ENCODE assay signal across 8 mouse cellular contexts in genomic region chr15:99030585-99031387, GRCm38 (mm10). TPM values are rescaled to one million over a fixed set of nuclear protein-coding genes. Genes with fewer than 3 reads are reported as not detected.
DNase-seq lines count a peak whose midpoint lies in the region; ATAC-seq and TF ChIP-seq lines count a peak whose summit lies in the region.

No protein-coding gene starts in this region.

- peaks cover 19% of the 10 kb centered on the region for H3K4me1 ChIP-seq in forebrain, embryonic 14.5 days (ENCODE audit: control insufficient read depth, insufficient read depth, low read length)
- H3K4me1 ChIP-seq in kidney, adult 2 months (ENCODE audit: control insufficient read depth, insufficient read depth, low read length) = peaks cover 29% of the 10 kb centered on the region; the same call in 1 of the 2 replicates
- H3K4me1 ChIP-seq in lung, embryonic 16.5 days (replicated peaks; ENCODE audit: control insufficient read depth, insufficient read depth, low read length) = peaks cover 30% of the 10 kb centered on the region
- peaks cover 17% of the 10 kb centered on the region for H3K4me1 ChIP-seq in olfactory bulb, adult 2 months (ENCODE audit: control insufficient read depth, insufficient read depth, low read length)

- WGBS in forebrain, embryonic 14.5 days = 18% methylated on average over 26 of the region's 26 CpGs
- 5% methylated on average over 26 of the region's 26 CpGs for WGBS in kidney, adult 2 months
- WGBS in lung, embryonic 16.5 days = 5% methylated on average over 26 of the region's 26 CpGs
- 19% methylated on average over 26 of the region's 26 CpGs for WGBS in olfactory bulb, adult 2 months

- no peak overlapping the region for H3K27ac ChIP-seq in forebrain, embryonic 14.5 days (ENCODE audit: low read depth, low read length)
- peak overlapping the region; percentile 81 for H3K27ac ChIP-seq in kidney, adult 2 months (ENCODE audit: insufficient read depth, low read depth, low read length)
- H3K27ac ChIP-seq in lung, embryonic 16.5 days (ENCODE audit: low read length) = peak overlapping the region; percentile 96
- H3K27ac ChIP-seq in olfactory bulb, adult 2 months (ENCODE audit: insufficient read depth, low read depth, low read length) = no peak overlapping the region

- DNase-seq in A20 (ENCODE audit: low read depth, low spot score) = peak; percentile 82
- peak; percentile 85 to 91 for DNase-seq in adrenal gland, adult (ENCODE audit: inconsistent age in 2 of 2, low spot score in 1 of 2)
- DNase-seq in forebrain, embryonic 14.5 days (ENCODE audit: low spot score) = no peak
- peak; percentile 79 for DNase-seq in kidney, adult 2 months
- DNase-seq in right cerebral cortex, postnatal 25 days = no peak
- no peak for DNase-seq in left cerebral cortex, postnatal 4 days

- TF ChIP-seq CTCF in kidney, adult 2 months (conservative IDR thresholded peaks at IDR 0.05; ENCODE audit: insufficient read depth, insufficient read length, low read depth, low read length) = no peak
- no peak for TF ChIP-seq CTCF in olfactory bulb, adult 2 months (IDR thresholded peaks at IDR 0.05; ENCODE audit: insufficient read depth, low read depth, low read length)

- H3K4me2 ChIP-seq in forebrain, embryonic 14.5 days (ENCODE audit: low read length) = peak overlapping the region; percentile 73
- H3K4me2 ChIP-seq in lung, embryonic 16.5 days (ENCODE audit: low read depth, low read length) = peak overlapping the region; percentile 73

- peak overlapping the region; percentile 56 for H3K9ac ChIP-seq in forebrain, embryonic 14.5 days (ENCODE audit: low read length)
- H3K9ac ChIP-seq in lung, embryonic 16.5 days (ENCODE audit: low read length) = peak overlapping the region; percentile 77

- no peak for TF ChIP-seq POLR2A in kidney, adult 2 months (IDR thresholded peaks at IDR 0.05; ENCODE audit: low read depth, low read length)
- TF ChIP-seq POLR2A in olfactory bulb, adult 2 months (IDR thresholded peaks at IDR 0.05; ENCODE audit: insufficient read depth, low read depth, low read length) = no peak

- peaks cover 6% of the 10 kb centered on the region; the same call in 1 of the 2 replicates for H3K36me3 ChIP-seq in forebrain, embryonic 14.5 days (ENCODE audit: control insufficient read depth, insufficient read depth, low read length)
- peaks cover 5% of the 10 kb centered on the region; the same call in 1 of the 2 replicates for H3K36me3 ChIP-seq in kidney, adult 2 months (ENCODE audit: control insufficient read depth, insufficient read depth, low read length)
- H3K36me3 ChIP-seq in lung, embryonic 16.5 days (ENCODE audit: control insufficient read depth, insufficient read depth, low read length) = peaks cover 13% of the 10 kb centered on the region

- peak overlapping the region; percentile 45 for H3K4me3 ChIP-seq in forebrain, embryonic 14.5 days (ENCODE audit: low read depth, low read length)
- H3K4me3 ChIP-seq in kidney, adult 2 months (ENCODE audit: insufficient read depth, low read depth, low read length) = peak overlapping the region; percentile 73
- H3K4me3 ChIP-seq in lung, embryonic 16.5 days (ENCODE audit: low read length) = peak overlapping the region; percentile 70
- peak overlapping the region; percentile 34 for H3K4me3 ChIP-seq in olfactory bulb, adult 2 months (ENCODE audit: insufficient read depth, low read depth, low read length)

- ATAC-seq in forebrain, embryonic 14.5 days = no peak
- ATAC-seq in lung, embryonic 16.5 days (ENCODE audit: low read depth) = peak; percentile 63

- no peaks in the 10 kb centered on the region for H3K9me3 ChIP-seq in forebrain, embryonic 14.5 days (replicated peaks; ENCODE audit: control insufficient read depth, low read length)
- no peaks in the 10 kb centered on the region for H3K9me3 ChIP-seq in lung, embryonic 16.5 days (ENCODE audit: control insufficient read depth, low read length)

- H3K27me3 ChIP-seq in forebrain, embryonic 14.5 days (replicated peaks; ENCODE audit: control insufficient read depth, insufficient read depth, low read length) = no peaks in the 10 kb centered on the region
- H3K27me3 ChIP-seq in kidney, adult 2 months (replicated peaks; ENCODE audit: control insufficient read depth, insufficient read depth, low read length) = no peaks in the 10 kb centered on the region
- no peaks in the 10 kb centered on the region for H3K27me3 ChIP-seq in lung, embryonic 16.5 days (ENCODE audit: control insufficient read depth, insufficient read depth, low read depth, low read length)

- intact Hi-C loops in left cerebral cortex, postnatal 4 days (cut with DNase I) = loop anchor here (10.0 kb wide), 1 partner anchor 164 kb away; no protein-coding TSS in a partner anchor

RNA-seq across cellular contexts. Expression of gene Tuba1c, which starts 1.1 kb away (rescaled TPM):
- 56.7 and 93.1 TPM in 2 replicates for polyA plus RNA-seq in forebrain, embryonic 14.5 days (2014; fragmentation: Nextera tagmentation; extraction: Ambion mirVana)
- polyA plus RNA-seq in kidney, adult 2 months (2012; rRNA removed) = 128 and 146 TPM in 2 replicates
- 226 and 230 TPM in 2 replicates for polyA plus RNA-seq in lung, embryonic 16.5 days (2015; fragmentation: Nextera tagmentation; extraction: Ambion mirVana)
- polyA plus RNA-seq in olfactory bulb, adult 2 months (2012; ENCODE audit: insufficient read depth, insufficient read length, low replicate concordance, missing spikeins) = not detected in 2 replicates
- total RNA-seq in left cerebral cortex, postnatal 4 days (2021) = 100 to 1,000 TPM; 548 to 589 TPM

RNA-seq across cellular contexts. Expression of gene Prph, which starts 24.2 kb away (rescaled TPM):
- polyA plus RNA-seq in forebrain, embryonic 14.5 days (2014; fragmentation: Nextera tagmentation; extraction: Ambion mirVana) = 0.84 and 1.0 TPM in 2 replicates
- polyA plus RNA-seq in kidney, adult 2 months (2012; rRNA removed) = 1.7 and 3.2 TPM in 2 replicates
- polyA plus RNA-seq in lung, embryonic 16.5 days (2015; fragmentation: Nextera tagmentation; extraction: Ambion mirVana) = 3.9 and 4.5 TPM in 2 replicates
- polyA plus RNA-seq in olfactory bulb, adult 2 months (2012; ENCODE audit: insufficient read depth, insufficient read length, low replicate concordance, missing spikeins) = not detected in 2 replicates
- total RNA-seq in left cerebral cortex, postnatal 4 days (2021) = 1 to 10 TPM; 4.0 to 5.2 TPM

RNA-seq across cellular contexts. Expression of gene Troap, which starts 43.6 kb away (rescaled TPM):
- 11.0 and 13.6 TPM in 2 replicates for polyA plus RNA-seq in forebrain, embryonic 14.5 days (2014; fragmentation: Nextera tagmentation; extraction: Ambion mirVana)
- polyA plus RNA-seq in kidney, adult 2 months (2012; rRNA removed) = 0.29 and 0.33 TPM in 2 replicates
- polyA plus RNA-seq in lung, embryonic 16.5 days (2015; fragmentation: Nextera tagmentation; extraction: Ambion mirVana) = 39.5 and 41.1 TPM in 2 replicates
- polyA plus RNA-seq in olfactory bulb, adult 2 months (2012; ENCODE audit: insufficient read depth, insufficient read length, low replicate concordance, missing spikeins) = not detected in 2 replicates
- total RNA-seq in left cerebral cortex, postnatal 4 days (2021) = 1 to 10 TPM; 4.7 to 5.8 TPM

RNA-seq across cellular contexts. Expression of gene C1ql4, which starts 56.8 kb away (rescaled TPM):
- polyA plus RNA-seq in forebrain, embryonic 14.5 days (2014; fragmentation: Nextera tagmentation; extraction: Ambion mirVana) = not detected in 2 replicates
- 0.44 and 0.61 TPM in 2 replicates for polyA plus RNA-seq in kidney, adult 2 months (2012; rRNA removed)
- not detected in 2 replicates for polyA plus RNA-seq in lung, embryonic 16.5 days (2015; fragmentation: Nextera tagmentation; extraction: Ambion mirVana)
- polyA plus RNA-seq in olfactory bulb, adult 2 months (2012; ENCODE audit: insufficient read depth, insufficient read length, low replicate concordance, missing spikeins) = not detected in 2 replicates
- total RNA-seq in left cerebral cortex, postnatal 4 days (2021) = not detected

Comparison
In these comparisons a context has a peak if more than half of its experiments do, and no peak if none do; other contexts are left out.
1. DNase-seq: peak in A20 (single experiment), adrenal gland, adult (2 of 2) and kidney, adult 2 months (single experiment); none in forebrain, embryonic 14.5 days (single experiment), right cerebral cortex, postnatal 25 days (single experiment) and left cerebral cortex, postnatal 4 days (single experiment).
2. H3K27ac ChIP-seq: peak in kidney, adult 2 months (single experiment) and lung, embryonic 16.5 days (single experiment); none in forebrain, embryonic 14.5 days (single experiment) and olfactory bulb, adult 2 months (single experiment).
3. RNA of gene Tuba1c, which starts 1.1 kb away (polyA plus RNA-seq): 226 to 230 TPM in lung, embryonic 16.5 days, 128 to 146 TPM in kidney, adult 2 months and 56.7 to 93.1 TPM in forebrain, embryonic 14.5 days; not detected in olfactory bulb, adult 2 months; every median in the first group is over 10 times any median in the second.
4. Peak in every context shown above with its lines, with median percentiles within 50 percentile points of each other: H3K4me3 ChIP-seq.